Mouse (Mus musculus): ENCODE results near the gene Tcf20. TPM values are rescaled to one million over a fixed set of nuclear protein-coding genes. Genes with fewer than 3 reads are reported as not detected.

Tcf20 gene
- polyA plus RNA-seq, 1 experiment from 2014 or later, result 7.3 TPM

DNA sequence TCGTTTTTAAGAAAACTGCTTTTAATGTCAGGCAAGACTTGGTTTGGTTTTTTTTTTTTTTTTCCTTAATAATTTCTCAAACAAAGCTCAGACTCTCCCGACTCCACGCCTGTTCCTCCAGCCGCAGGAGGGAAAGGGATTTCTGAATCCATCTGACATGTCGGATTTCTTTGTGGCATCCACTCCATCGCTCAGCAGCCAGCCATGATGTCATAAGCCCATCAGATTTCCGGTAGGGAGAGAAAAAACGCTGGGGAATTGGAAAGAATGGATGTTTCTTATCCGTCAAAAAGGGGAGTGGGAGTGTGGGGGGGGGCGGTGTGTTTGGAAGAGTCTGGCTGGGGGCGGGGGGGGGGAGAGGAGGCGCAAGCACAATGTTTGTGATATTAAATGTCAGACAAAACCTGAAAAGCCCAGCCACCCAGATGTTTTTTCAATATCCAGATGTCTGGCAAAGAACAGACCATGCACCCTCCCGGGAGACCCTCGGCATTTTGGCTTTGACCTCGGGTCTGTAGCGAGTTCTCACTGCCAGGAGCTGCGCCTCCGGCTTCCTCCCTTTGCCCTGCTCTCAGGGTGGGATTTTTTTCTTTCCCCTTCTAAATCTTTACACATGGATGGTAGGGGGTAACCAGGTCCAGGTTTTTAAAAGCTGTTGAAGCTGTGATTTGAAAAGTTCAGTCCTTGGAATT lies 4.8 kb downstream of the Tcf20 start:
- no peak overlapping the region for H3K9ac ChIP-seq (replicated peaks; ENCODE audit: low read length)
- 11% methylated on average over 17 of the region's 18 CpGs for WGBS
- H3K4me3 ChIP-seq (ENCODE audit: low read length), result peak overlapping the region; percentile 9; the same call in 1 of the 2 replicates
- ATAC-seq (ENCODE audit: low FRiP score, low TSS enrichment), result no peak
- H3K4me2 ChIP-seq (replicated peaks; ENCODE audit: low read depth, low read length), result peak overlapping the region; percentile 34
- H3K4me1 ChIP-seq (ENCODE audit: insufficient read depth, low read length), result peaks cover 46% of the 10 kb centered on the region
- peak overlapping the region; percentile 35; the same call in 1 of the 2 replicates for H3K27ac ChIP-seq (ENCODE audit: low read length)
- peaks cover 12% of the 10 kb centered on the region for H3K27me3 ChIP-seq (ENCODE audit: insufficient read depth, low read length)
- no peaks in the 10 kb centered on the region for H3K9me3 ChIP-seq (ENCODE audit: low read length)
- no peaks in the 10 kb centered on the region for H3K36me3 ChIP-seq (ENCODE audit: insufficient read depth, low read length)

DNA sequence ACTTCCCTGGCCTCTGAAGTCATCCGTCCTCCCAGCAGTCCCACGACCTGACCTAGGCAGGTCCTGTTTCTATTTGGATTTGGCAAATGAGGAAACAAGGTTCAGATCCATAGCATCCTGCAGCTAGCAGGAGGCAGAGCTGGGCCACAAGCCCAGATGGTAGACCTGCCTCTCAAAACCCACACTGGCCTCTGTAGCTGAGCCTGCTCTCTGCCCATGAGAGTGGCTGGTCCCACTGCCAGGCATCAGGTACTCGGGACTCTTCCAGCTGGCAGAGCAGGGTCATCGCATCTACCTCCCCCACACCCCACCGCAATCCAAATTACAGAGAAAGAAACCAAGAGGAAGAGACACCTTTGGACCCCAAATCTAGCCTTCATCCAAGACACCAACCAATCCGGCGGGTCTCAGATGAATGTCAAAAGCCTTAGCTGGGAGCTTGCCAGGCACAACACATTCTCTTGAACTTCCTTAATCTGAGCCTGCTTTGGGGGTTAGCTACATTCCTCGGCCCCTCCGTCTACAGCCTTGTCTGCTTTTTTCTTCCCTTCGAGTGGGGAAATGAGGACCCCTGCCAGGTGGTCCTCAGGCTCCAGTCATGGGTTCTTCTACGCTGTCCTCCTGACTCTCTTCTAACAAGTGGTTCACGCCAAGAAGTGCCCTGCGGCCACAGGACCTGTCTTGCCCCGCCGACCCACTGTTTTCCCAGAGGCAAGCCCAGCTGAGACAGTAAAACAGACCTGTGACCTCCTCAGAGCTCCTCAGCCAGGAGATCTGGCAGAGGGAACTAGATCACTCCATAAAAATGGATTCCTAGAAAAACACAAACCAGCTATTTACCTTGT lies 5.8 kb downstream of the Tcf20 start:
- 0 out of 2 replicates have a peak overlapping the region, but pooled peaks have one; percentile 8 for H3K4me2 ChIP-seq (replicated peaks; ENCODE audit: low read depth, low read length)
- no peak overlapping the region for H3K9ac ChIP-seq (replicated peaks; ENCODE audit: low read length)
- no peak overlapping the region for H3K27ac ChIP-seq (ENCODE audit: low read length)
- no peak overlapping the region for H3K4me3 ChIP-seq (ENCODE audit: low read length)
- peaks cover 12% of the 10 kb centered on the region for H3K27me3 ChIP-seq (ENCODE audit: insufficient read depth, low read length)
- WGBS, result 21% methylated on average over 15 of the region's 15 CpGs
- no peak for ATAC-seq (ENCODE audit: low FRiP score, low TSS enrichment)
- H3K9me3 ChIP-seq (ENCODE audit: low read length), result no peaks in the 10 kb centered on the region
- H3K36me3 ChIP-seq (ENCODE audit: insufficient read depth, low read length), result no peaks in the 10 kb centered on the region
- peaks cover 40% of the 10 kb centered on the region for H3K4me1 ChIP-seq (ENCODE audit: insufficient read depth, low read length)

DNA sequence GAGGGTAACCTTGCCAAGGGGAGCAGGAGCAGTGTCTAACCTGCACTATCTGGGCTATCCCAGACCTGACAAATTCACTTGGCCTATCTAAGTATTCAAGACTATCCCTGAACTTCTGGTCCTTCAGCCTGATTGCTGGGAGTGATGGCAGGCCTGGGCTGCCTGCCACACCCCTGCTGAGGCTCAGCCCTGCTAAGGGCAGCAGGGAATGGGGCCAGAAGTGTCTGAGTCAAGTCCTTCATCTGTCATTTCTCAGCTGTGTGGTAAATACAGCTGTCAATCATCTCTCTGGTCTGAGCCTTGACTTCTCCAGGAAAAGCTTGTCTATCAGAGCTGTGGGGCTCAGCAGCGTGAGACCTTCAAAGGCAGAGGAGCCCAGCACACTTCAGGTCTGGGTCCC lies 8.1 kb downstream of the Tcf20 start:
- H3K4me1 ChIP-seq (ENCODE audit: insufficient read depth, low read length), result peaks cover 36% of the 10 kb centered on the region
- ATAC-seq (ENCODE audit: low FRiP score, low TSS enrichment), result no peak
- H3K36me3 ChIP-seq (ENCODE audit: insufficient read depth, low read length), result no peaks in the 10 kb centered on the region
- H3K9me3 ChIP-seq (ENCODE audit: low read length), result no peaks in the 10 kb centered on the region
- no peak overlapping the region for H3K27ac ChIP-seq (ENCODE audit: low read length)
- H3K9ac ChIP-seq (replicated peaks; ENCODE audit: low read length), result no peak overlapping the region
- no peak overlapping the region for H3K4me3 ChIP-seq (ENCODE audit: low read length)
- no peak overlapping the region for H3K4me2 ChIP-seq (replicated peaks; ENCODE audit: low read depth, low read length)
- 100% methylated on average over 1 of the region's 1 CpGs for WGBS
- peaks cover 10% of the 10 kb centered on the region; the same call in 1 of the 2 replicates for H3K27me3 ChIP-seq (ENCODE audit: insufficient read depth, low read length)

DNA sequence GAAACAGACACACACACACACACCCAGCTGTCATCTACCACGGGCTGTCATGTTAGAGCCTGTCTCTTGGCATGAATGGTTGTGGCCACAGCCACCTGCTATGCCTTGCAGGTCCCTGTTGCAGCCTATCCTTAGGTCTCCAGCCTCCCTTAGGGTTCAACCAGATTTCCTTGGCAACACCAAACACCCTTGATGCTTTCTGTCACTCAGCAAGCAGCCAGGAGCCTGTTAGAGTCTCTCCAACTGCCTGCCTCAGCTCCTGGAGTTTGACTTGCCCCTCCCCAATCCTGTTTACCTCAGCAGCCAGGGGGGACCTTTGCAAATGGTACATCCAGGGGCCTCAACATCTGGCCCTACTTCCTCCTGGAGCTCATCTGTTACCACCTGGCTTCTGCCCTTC lies 13.2 kb downstream of the Tcf20 start:
- H3K4me2 ChIP-seq (replicated peaks; ENCODE audit: low read depth, low read length), result no peak overlapping the region
- no peaks in the 10 kb centered on the region for H3K36me3 ChIP-seq (ENCODE audit: insufficient read depth, low read length)
- no peak overlapping the region for H3K9ac ChIP-seq (replicated peaks; ENCODE audit: low read length)
- peaks cover 6% of the 10 kb centered on the region for H3K4me1 ChIP-seq (ENCODE audit: insufficient read depth, low read length)
- WGBS, result 76% methylated on average over 1 of the region's 1 CpGs
- no peak overlapping the region for H3K27ac ChIP-seq (ENCODE audit: low read length)
- H3K9me3 ChIP-seq (ENCODE audit: low read length), result no peaks in the 10 kb centered on the region
- H3K4me3 ChIP-seq (ENCODE audit: low read length), result no peak overlapping the region
- H3K27me3 ChIP-seq (ENCODE audit: insufficient read depth, low read length), result peaks cover 10% of the 10 kb centered on the region; the same call in 1 of the 2 replicates
- no peak for ATAC-seq (ENCODE audit: low FRiP score, low TSS enrichment)

DNA sequence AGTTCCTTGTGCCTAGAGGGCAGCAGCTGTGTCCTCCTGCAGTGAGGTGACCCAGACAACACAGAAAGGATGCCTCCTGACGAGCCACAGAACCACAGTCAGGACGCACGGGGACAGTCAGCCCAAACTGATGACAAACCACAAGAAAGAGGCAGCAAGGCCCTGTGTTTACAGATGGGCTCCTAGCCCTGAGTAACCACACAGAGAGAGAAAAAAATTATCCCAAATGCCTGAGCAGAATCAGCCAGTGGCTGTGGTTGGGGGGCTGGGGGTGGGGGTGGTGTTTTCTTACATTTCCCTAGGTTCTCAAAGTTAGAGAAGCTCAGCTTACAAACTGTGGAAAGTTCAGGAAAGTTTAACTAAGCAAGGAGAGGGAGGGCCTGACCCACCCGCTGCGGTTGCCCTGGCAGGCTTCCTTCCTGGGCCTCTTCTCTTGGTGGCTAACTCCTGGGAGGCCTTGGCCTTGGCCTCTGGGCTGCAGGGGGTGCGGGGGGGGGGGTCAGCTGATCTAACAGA lies 18.4 kb downstream of the Tcf20 start:
- WGBS, result 17% methylated on average over 6 of the region's 6 CpGs
- Histone ChIP-seq H3K4me1 (ENCODE audit: insufficient read depth, low read length) (peaks cover 28% of the 10 kb centered on the region), H3K27ac (ENCODE audit: low read length) (peak overlapping the region; percentile 82), H3K9me3 (ENCODE audit: low read length) (no peaks in the 10 kb centered on the region), H3K27me3 (ENCODE audit: insufficient read depth, low read length) (peaks cover 8% of the 10 kb centered on the region; the same call in 1 of the 2 replicates), H3K4me2 (replicated peaks; ENCODE audit: low read depth, low read length) (peak overlapping the region; percentile 51; the same call in 1 of the 2 replicates), H3K9ac (replicated peaks; ENCODE audit: low read length) (peak overlapping the region; percentile 31), H3K36me3 (ENCODE audit: insufficient read depth, low read length) (no peaks in the 10 kb centered on the region), H3K4me3 (ENCODE audit: low read length) (no peak overlapping the region)
- ATAC-seq (ENCODE audit: low FRiP score, low TSS enrichment), result peak; percentile 44

DNA sequence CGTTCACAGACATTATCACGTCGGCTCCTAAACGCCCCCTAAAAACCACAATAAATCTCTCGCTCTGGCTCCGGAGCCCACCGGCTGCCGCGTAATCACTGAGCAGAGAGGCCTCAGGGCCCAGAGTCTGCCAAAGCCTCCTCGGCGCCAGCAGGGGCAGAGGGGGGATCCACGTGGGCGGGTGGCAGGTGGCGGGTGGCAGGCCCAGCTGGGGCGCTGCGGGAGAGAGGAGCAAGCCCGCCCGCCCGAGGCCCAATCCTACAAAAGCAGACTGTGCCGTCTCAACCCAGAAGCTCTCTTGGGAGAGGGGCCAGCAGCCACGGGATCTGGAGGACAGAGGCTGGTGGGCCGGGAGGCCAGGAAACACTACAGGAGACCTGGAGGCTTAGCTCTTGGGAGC lies 19.2 kb downstream of the Tcf20 start:
- WGBS, result under 1% methylated on average over 20 of the region's 22 CpGs
- peak overlapping the region; percentile 18; the same call in 1 of the 2 replicates for H3K4me3 ChIP-seq (ENCODE audit: low read length)
- peak overlapping the region; percentile 31 for H3K9ac ChIP-seq (replicated peaks; ENCODE audit: low read length)
- H3K36me3 ChIP-seq (ENCODE audit: insufficient read depth, low read length), result no peaks in the 10 kb centered on the region
- peaks cover 33% of the 10 kb centered on the region for H3K4me1 ChIP-seq (ENCODE audit: insufficient read depth, low read length)
- peak overlapping the region; percentile 82 for H3K27ac ChIP-seq (ENCODE audit: low read length)
- no peaks in the 10 kb centered on the region for H3K9me3 ChIP-seq (ENCODE audit: low read length)
- peaks cover 8% of the 10 kb centered on the region; the same call in 1 of the 2 replicates for H3K27me3 ChIP-seq (ENCODE audit: insufficient read depth, low read length)
- H3K4me2 ChIP-seq (replicated peaks; ENCODE audit: low read depth, low read length), result peak overlapping the region; percentile 51
- peak; percentile 35 for ATAC-seq (ENCODE audit: low FRiP score, low TSS enrichment)

DNA sequence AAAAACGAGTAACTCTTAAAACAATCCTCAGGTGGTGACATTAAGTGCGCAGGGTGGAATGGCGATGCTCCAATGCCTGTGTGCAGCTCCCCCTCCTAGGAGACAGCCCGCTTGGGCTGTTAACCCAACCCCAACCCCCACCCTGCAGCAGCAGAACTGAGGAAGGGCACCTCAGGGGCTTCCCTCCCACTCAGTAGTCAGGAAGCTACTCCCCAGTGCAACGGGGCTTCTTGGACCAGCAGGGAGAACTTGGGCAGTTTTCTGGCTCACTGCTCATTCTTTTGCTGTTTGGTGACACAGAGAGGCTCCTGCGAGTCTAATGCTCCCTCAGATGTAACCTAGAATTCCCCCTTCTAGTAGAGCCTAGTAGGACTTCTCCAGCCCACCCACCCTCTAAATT lies 19.7 kb downstream of the Tcf20 start:
- H3K27ac ChIP-seq (ENCODE audit: low read length), result peak overlapping the region; percentile 82
- H3K36me3 ChIP-seq (ENCODE audit: insufficient read depth, low read length), result no peaks in the 10 kb centered on the region
- H3K27me3 ChIP-seq (ENCODE audit: insufficient read depth, low read length), result peaks cover 8% of the 10 kb centered on the region; the same call in 1 of the 2 replicates
- H3K9me3 ChIP-seq (ENCODE audit: low read length), result no peaks in the 10 kb centered on the region
- ATAC-seq (ENCODE audit: low FRiP score, low TSS enrichment), result peak; percentile 49
- 10% methylated on average over 6 of the region's 6 CpGs for WGBS
- peak overlapping the region; percentile 51 for H3K4me2 ChIP-seq (replicated peaks; ENCODE audit: low read depth, low read length)
- H3K4me1 ChIP-seq (ENCODE audit: insufficient read depth, low read length), result peaks cover 36% of the 10 kb centered on the region
- 0 out of 2 replicates have a peak overlapping the region, but pooled peaks have one; percentile 18 for H3K4me3 ChIP-seq (ENCODE audit: low read length)
- peak overlapping the region; percentile 31; the same call in 1 of the 2 replicates for H3K9ac ChIP-seq (replicated peaks; ENCODE audit: low read length)

DNA sequence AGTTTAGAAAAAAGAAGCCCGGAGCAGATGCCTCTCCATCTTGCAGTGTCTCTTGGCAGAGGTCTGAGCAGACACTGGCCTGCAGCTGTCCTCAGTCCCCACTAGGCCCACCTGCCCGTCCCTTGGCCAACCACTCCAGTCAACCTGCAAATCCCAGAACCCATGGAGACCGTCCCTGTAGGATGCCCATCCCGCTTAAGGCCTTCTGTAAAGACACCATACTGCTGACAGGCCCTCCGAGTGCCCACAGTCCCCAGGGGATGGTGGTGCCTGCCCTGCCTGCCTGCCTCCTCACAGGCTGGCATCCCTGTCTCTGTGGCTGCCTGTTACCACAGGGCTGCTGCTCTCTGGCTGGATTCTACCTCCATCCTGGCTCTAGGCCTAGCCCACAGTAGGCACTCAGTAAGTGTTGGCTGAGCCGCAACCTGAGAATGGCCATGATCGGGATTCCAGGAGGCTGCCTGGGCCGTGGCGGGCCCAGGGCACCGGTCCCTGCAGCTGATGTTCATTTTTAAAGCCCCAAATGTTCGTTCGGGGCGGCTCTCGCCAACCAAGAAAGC lies 23.3 kb downstream of the Tcf20 start:
- Histone ChIP-seq H3K27me3 (ENCODE audit: insufficient read depth, low read length) (peaks cover 16% of the 10 kb centered on the region; the same call in 1 of the 2 replicates), H3K27ac (ENCODE audit: low read length) (peak overlapping the region; percentile 45)
- WGBS, result 75% methylated on average over 14 of the region's 14 CpGs

DNA sequence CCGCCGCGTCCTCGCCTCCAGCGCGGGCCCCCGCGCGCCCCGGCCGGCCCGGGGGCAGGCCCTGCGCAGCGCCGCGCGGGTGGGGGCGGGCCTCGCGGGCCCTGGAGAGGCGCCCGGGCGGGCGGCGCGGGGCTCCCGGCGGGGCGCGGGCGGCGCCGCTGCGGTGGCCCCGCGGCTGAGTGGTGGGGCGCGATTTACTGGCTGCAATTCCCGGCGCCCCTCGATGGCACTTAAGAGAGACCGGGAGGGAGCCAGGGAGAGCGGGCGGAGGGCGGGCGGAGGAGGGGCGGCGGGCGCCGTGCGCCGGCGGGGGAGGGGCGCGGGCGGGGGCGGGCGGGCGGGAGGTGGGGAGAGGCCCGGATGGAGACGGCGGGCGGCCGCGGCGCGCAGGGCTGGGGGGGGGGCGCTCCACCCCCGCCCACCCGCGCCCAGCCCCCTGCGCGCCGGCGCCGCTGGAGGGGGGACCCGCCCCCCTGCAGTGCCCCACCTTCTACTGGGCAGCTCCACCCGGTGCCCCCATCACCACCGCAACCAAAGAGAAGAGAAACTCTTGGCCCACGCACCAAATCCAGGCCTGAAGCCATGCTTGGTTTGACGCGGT lies 24.0 kb downstream of the Tcf20 start:
- H3K36me3 ChIP-seq (ENCODE audit: insufficient read depth, low read length), result no peaks in the 10 kb centered on the region
- peaks cover 63% of the 10 kb centered on the region for H3K4me1 ChIP-seq (ENCODE audit: insufficient read depth, low read length)
- WGBS, result 4% methylated on average over 10 of the region's 82 CpGs
- peak overlapping the region; percentile 76 for H3K9ac ChIP-seq (replicated peaks; ENCODE audit: low read length)
- no peaks in the 10 kb centered on the region for H3K9me3 ChIP-seq (ENCODE audit: low read length)
- H3K27ac ChIP-seq (ENCODE audit: low read length), result peak overlapping the region; percentile 45
- H3K4me3 ChIP-seq (ENCODE audit: low read length), result peak overlapping the region; percentile 57
- 0 out of 2 replicates have a peak, but pooled peaks have one; percentile 28 for ATAC-seq (ENCODE audit: low FRiP score, low TSS enrichment)
- peaks cover 16% of the 10 kb centered on the region; the same call in 1 of the 2 replicates for H3K27me3 ChIP-seq (ENCODE audit: insufficient read depth, low read length)
- peak overlapping the region; percentile 79 for H3K4me2 ChIP-seq (replicated peaks; ENCODE audit: low read depth, low read length)

More for the DNA sequence above, 23.3 kb downstream of the Tcf20 start:
- Histone ChIP-seq H3K4me2 (replicated peaks; ENCODE audit: low read depth, low read length) (peak overlapping the region; percentile 79), H3K4me1 (ENCODE audit: insufficient read depth, low read length) (peaks cover 63% of the 10 kb centered on the region), H3K36me3 (ENCODE audit: insufficient read depth, low read length) (no peaks in the 10 kb centered on the region), H3K9ac (replicated peaks; ENCODE audit: low read length) (no peak overlapping the region), H3K9me3 (ENCODE audit: low read length) (no peaks in the 10 kb centered on the region), H3K4me3 (ENCODE audit: low read length) (peak overlapping the region; percentile 57; the same call in 1 of the 2 replicates)
- no peak for ATAC-seq (ENCODE audit: low FRiP score, low TSS enrichment)
